In the genomic region with DNA sequence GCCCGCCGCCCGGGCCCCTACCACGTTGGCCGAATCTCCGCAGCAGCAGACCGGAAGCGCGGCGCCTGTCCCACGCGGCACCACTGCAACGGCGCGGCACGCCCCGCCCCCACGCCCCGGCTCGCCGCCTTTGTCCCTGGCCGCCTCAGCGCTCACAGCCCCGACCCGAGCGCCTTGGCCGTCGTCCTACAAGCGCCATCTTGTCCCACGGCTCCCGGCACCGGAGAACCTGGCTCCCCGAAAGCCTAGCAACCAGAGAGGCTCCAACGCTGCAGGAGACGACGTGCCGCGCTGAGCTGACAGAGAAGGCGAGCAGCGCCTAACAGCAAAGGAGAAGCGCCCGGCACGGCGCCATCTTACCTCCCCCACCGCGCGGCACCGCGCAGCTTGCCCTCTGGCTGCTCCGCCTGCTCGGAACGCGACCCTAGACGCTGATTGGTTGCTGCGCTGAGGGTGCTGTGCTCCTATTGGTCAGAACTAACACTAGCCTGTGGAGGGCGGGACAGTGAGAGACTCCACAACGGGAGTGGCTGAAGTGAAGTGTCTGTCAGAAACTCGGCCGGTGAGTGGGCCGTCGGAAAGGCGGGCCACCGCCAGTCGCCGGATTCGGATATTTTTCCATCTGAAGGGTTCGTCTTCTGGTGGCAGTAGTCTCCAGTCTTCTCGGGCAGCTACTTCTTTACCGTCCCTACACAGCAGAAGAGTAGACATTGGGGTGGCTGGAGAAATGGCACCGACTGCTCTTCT, we compare ENCODE assay signal across 8 mouse cellular contexts. TPM values are rescaled to one million over a fixed set of nuclear protein-coding genes. Genes with fewer than 3 reads are reported as not detected.
DNase-seq lines count a peak whose midpoint lies in the region; ATAC-seq and TF ChIP-seq lines count a peak whose summit lies in the region.

A gene (minus strand): TSS at position 384 of the 747 bp plus-strand sequence.

- H3K4me2 ChIP-seq in embryonic facial prominence, embryonic 13.5 days, result peak within 1 kb of the TSS; percentile 90
- H3K4me2 ChIP-seq in limb, embryonic 12.5 days, result peak within 1 kb of the TSS; percentile 83
- peak within 1 kb of the TSS; percentile 69 for H3K4me2 ChIP-seq in midbrain, embryonic 15.5 days

- H3K9ac ChIP-seq in embryonic facial prominence, embryonic 13.5 days, result peak within 1 kb of the TSS; percentile 77
- H3K9ac ChIP-seq in limb, embryonic 12.5 days (replicated peaks), result peak within 1 kb of the TSS; percentile 91
- H3K9ac ChIP-seq in midbrain, embryonic 15.5 days, result peak within 1 kb of the TSS; percentile 74

- ATAC-seq in embryonic facial prominence, embryonic 13.5 days (ENCODE audit: insufficient number of reproducible peaks, insufficient read depth, low FRiP score, low TSS enrichment, low read depth), result peak; percentile 100
- ATAC-seq in limb, embryonic 12.5 days (ENCODE audit: insufficient number of reproducible peaks, insufficient read depth, low FRiP score, low TSS enrichment, low read depth), result peak; percentile 100
- ATAC-seq in midbrain, embryonic 15.5 days (replicated peaks), result peak; percentile 100

- H3K4me1 ChIP-seq in embryonic facial prominence, embryonic 13.5 days, result peaks cover 9% of the 10 kb centered on the region
- peaks cover 5% of the 10 kb centered on the region; the same call in 1 of the 2 replicates for H3K4me1 ChIP-seq in kidney, adult 2 months (ENCODE audit: control insufficient read depth, insufficient read depth, low read length)
- H3K4me1 ChIP-seq in limb, embryonic 12.5 days (replicated peaks), result peaks cover 12% of the 10 kb centered on the region
- peaks cover 22% of the 10 kb centered on the region for H3K4me1 ChIP-seq in midbrain, embryonic 15.5 days
- peaks cover 5% of the 10 kb centered on the region; the same call in 1 of the 2 replicates for H3K4me1 ChIP-seq in spleen, adult 2 months (ENCODE audit: control insufficient read depth, insufficient read depth, insufficient read length)

- peak within 1 kb of the TSS; percentile 96 for H3K27ac ChIP-seq in embryonic facial prominence, embryonic 13.5 days
- H3K27ac ChIP-seq in kidney, adult 2 months (ENCODE audit: insufficient read depth, low read depth, low read length), result peak within 1 kb of the TSS; percentile 98
- peak within 1 kb of the TSS; percentile 99 for H3K27ac ChIP-seq in limb, embryonic 12.5 days
- H3K27ac ChIP-seq in midbrain, embryonic 15.5 days, result peak within 1 kb of the TSS; percentile 97
- peak within 1 kb of the TSS; percentile 99 for H3K27ac ChIP-seq in spleen, adult 2 months (ENCODE audit: insufficient read depth, low read length)

- no peak for TF ChIP-seq CTCF in kidney, adult 2 months (conservative IDR thresholded peaks at IDR 0.05; ENCODE audit: insufficient read depth, insufficient read length, low read depth, low read length)
- TF ChIP-seq CTCF in spleen, adult 2 months (IDR thresholded peaks at IDR 0.05; ENCODE audit: extremely low read depth, insufficient read depth, insufficient read length, insufficient replicate concordance), result no peak

- peak; percentile 82 for TF ChIP-seq POLR2A in kidney, adult 2 months (IDR thresholded peaks at IDR 0.05; ENCODE audit: low read depth, low read length)
- peak; percentile 96 for TF ChIP-seq POLR2A in spleen, adult 2 months (IDR thresholded peaks at IDR 0.05; ENCODE audit: low read depth, low read length)

- H3K36me3 ChIP-seq in embryonic facial prominence, embryonic 13.5 days, result peaks cover 38% of the 10 kb centered on the region
- H3K36me3 ChIP-seq in kidney, adult 2 months (ENCODE audit: control insufficient read depth, insufficient read depth, low read length), result no peaks in the 10 kb centered on the region; the same call in 1 of the 2 replicates
- peaks cover 41% of the 10 kb centered on the region for H3K36me3 ChIP-seq in limb, embryonic 12.5 days
- H3K36me3 ChIP-seq in midbrain, embryonic 15.5 days (replicated peaks), result peaks cover 19% of the 10 kb centered on the region
- peaks cover 15% of the 10 kb centered on the region for H3K36me3 ChIP-seq in spleen, adult 2 months (ENCODE audit: control insufficient read depth, insufficient read depth, low read length)

- peak; percentile 98 for DNase-seq in 3134 (ENCODE audit: extremely low read depth, insufficient read length, low spot score)
- DNase-seq in adrenal gland, postnatal 36 days, result peak; percentile 97 to 98
- DNase-seq in heart, adult 18-20 months, result peak; percentile 97 to 99
- DNase-seq in kidney, adult 2 months, result peak; percentile 99
- DNase-seq in spleen, adult 2 months (ENCODE audit: low read depth in 1 of 2, low spot score in 2 of 2), result peak; percentile 97 to 98

- WGBS in embryonic facial prominence, embryonic 13.5 days, result under 1% methylated on average over 68 of the region's 70 CpGs
- under 1% methylated on average over 70 of the region's 70 CpGs for WGBS in kidney, adult 2 months
- WGBS in limb, embryonic 12.5 days, result under 1% methylated on average over 70 of the region's 70 CpGs
- under 1% methylated on average over 70 of the region's 70 CpGs for WGBS in midbrain, embryonic 15.5 days
- 1% methylated on average over 66 of the region's 70 CpGs for WGBS in spleen, adult 2 months

- peak within 1 kb of the TSS; percentile 86 for H3K4me3 ChIP-seq in embryonic facial prominence, embryonic 13.5 days
- H3K4me3 ChIP-seq in kidney, adult 2 months (ENCODE audit: insufficient read depth, low read depth, low read length), result peak within 1 kb of the TSS; percentile 87
- H3K4me3 ChIP-seq in limb, embryonic 12.5 days (replicated peaks), result peak within 1 kb of the TSS; percentile 83
- H3K4me3 ChIP-seq in midbrain, embryonic 15.5 days, result peak within 1 kb of the TSS; percentile 96
- H3K4me3 ChIP-seq in spleen, adult 2 months (ENCODE audit: extremely low read depth, insufficient read depth, insufficient read length), result peak within 1 kb of the TSS; percentile 98

- H3K27me3 ChIP-seq in embryonic facial prominence, embryonic 13.5 days, result no peaks in the 10 kb centered on the region
- H3K27me3 ChIP-seq in kidney, adult 2 months (replicated peaks; ENCODE audit: control insufficient read depth, insufficient read depth, low read length), result no peaks in the 10 kb centered on the region
- no peaks in the 10 kb centered on the region for H3K27me3 ChIP-seq in limb, embryonic 12.5 days
- H3K27me3 ChIP-seq in midbrain, embryonic 15.5 days (replicated peaks), result no peaks in the 10 kb centered on the region
- H3K27me3 ChIP-seq in spleen, adult 2 months (ENCODE audit: control insufficient read depth, insufficient read depth, low read length), result no peaks in the 10 kb centered on the region

- no peaks in the 10 kb centered on the region for H3K9me3 ChIP-seq in embryonic facial prominence, embryonic 13.5 days
- H3K9me3 ChIP-seq in limb, embryonic 12.5 days, result no peaks in the 10 kb centered on the region
- no peaks in the 10 kb centered on the region for H3K9me3 ChIP-seq in midbrain, embryonic 15.5 days

RNA-seq across cellular contexts. Expression of the gene that starts here (rescaled TPM):
- total RNA-seq in adrenal gland, postnatal 36 days (2021), result 10 to 100 TPM; 88.0 to 91.3 TPM
- 139 and 142 TPM in 2 replicates for polyA plus RNA-seq in embryonic facial prominence, embryonic 13.5 days (2015; fragmentation: Nextera tagmentation; extraction: Ambion mirVana)
- total RNA-seq in heart, adult 18-20 months (2021), result 10 to 100 TPM; 73.5 to 85.8 TPM
- 32.0 and 33.1 TPM in 2 replicates for polyA plus RNA-seq in kidney, adult 2 months (2012; rRNA removed)
- 190 and 192 TPM in 2 replicates for polyA plus RNA-seq in limb, embryonic 12.5 days (2016; fragmentation: Nextera tagmentation; extraction: Ambion mirVana)
- polyA plus RNA-seq in midbrain, embryonic 15.5 days (2015; fragmentation: Nextera tagmentation; extraction: Ambion mirVana), result 124 and 128 TPM in 2 replicates
- 26.6 and 28.9 TPM in 2 replicates for polyA plus RNA-seq in spleen, adult 2 months (2012; rRNA removed)

Comparison
In these comparisons a context has a peak if more than half of its experiments do, and no peak if none do; other contexts are left out.
1. Peak in every context shown above with its lines: DNase-seq, ATAC-seq, H3K4me3 ChIP-seq and H3K27ac ChIP-seq.